Mouse (Mus musculus) liver, embryonic 14.5 days (tissue): Measurements from ENCODE around the gene Ngfr.

Experiments used
- CTCF ChIP-seq: IDR thresholded peaks from 2 replicates; pipeline ENCODE4 v1.5.1; 2016; ENCODE audit warnings: antibody characterized with exemption, low read depth, control low read depth
- EP300 ChIP-seq: IDR thresholded peaks from 2 replicates; pipeline ENCODE4 v1.6.1; 2016; ENCODE audit warnings: antibody characterized with exemption, low read depth

DNA sequence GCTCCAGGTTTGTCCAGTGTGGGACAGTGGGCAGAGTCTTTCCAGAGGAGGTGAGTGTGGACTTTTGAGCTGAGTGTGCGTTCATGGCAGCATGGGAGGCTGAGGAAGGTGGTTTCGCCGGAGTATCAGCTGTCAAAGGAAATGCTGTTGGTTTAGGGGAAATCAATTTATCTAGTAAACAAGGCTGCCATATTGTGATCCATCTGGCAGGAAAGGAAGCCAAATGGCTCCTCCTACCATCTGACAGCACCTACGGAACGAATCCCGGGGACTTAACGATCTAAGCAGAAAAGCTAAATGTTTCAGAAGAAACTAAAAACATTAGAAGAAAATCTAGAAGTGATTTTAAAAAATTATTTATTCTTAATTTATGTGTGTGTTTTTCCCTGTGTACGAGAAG is 60.2 kb downstream of the Ngfr start:
- TF ChIP-seq CTCF (no peak), EP300 (no peak)
